Mouse (Mus musculus): Measurements from ENCODE around the gene Arhgap45. TPM values are rescaled to one million over a fixed set of nuclear protein-coding genes. Genes with fewer than 3 reads are reported as not detected.
A peak's percentile ranks its signal among the peaks of the same experiment; 100 is the strongest.

Arhgap45 gene
- polyA plus RNA-seq, 2 experiments, result 7.9 to 20.9 TPM

DNA sequence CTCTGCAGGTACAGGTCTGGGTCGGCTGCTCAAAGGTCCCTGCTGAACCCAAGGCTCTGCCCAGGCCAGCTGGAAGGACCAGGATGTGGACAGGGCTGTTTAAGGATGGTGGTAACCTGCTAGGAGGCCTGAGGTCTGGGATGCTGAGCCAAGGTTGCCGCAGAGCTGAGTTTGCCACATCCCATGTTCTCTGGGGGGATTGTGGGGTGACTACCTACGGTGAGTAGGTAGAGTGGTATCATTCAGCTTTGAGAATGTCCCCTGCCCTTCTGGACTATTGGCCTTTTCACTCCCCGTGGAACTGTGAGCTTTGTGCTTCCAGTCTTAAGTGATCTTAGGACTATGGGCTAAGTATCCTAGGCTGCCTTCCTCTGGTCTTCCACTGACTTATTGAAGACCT lies 40.1 kb downstream of the Arhgap45 start:
- H3K36me3 ChIP-seq (replicated peaks; ENCODE audit: control insufficient read depth, insufficient read depth, low read depth), result peaks cover 34% of the 10 kb centered on the region
- 81% methylated on average over 4 of the region's 4 CpGs for WGBS (ENCODE audit: insufficient replicate concordance)
- H3K4me3 ChIP-seq (ENCODE audit: insufficient read depth in 1 of 2, low read depth in 2 of 2, low read length in 2 of 2), result no peak overlapping the region
- no peaks in the 10 kb centered on the region for H3K27me3 ChIP-seq (ENCODE audit: control insufficient read depth, insufficient read depth, low read length)
- H3K27ac ChIP-seq, result no peak overlapping the region
- ATAC-seq (ENCODE audit: insufficient read depth) (no peak), DNase-seq (ENCODE audit: low read depth in 3 of 3, low spot score in 3 of 3) (no peak)
- peaks cover 21 to 23% of the 10 kb centered on the region in 2 experiments for H3K4me1 ChIP-seq (replicated peaks; ENCODE audit: control insufficient read depth in 2 of 2, insufficient read depth in 2 of 2, low read length in 1 of 2)
- no peak overlapping the region for H3K9ac ChIP-seq (replicated peaks)
- TF ChIP-seq CTCF (IDR thresholded peaks at IDR 0.05; ENCODE audit: low read depth) (no peak), EP300 (IDR thresholded peaks at IDR 0.05; ENCODE audit: low read depth) (no peak)
- H3K9me3 ChIP-seq (ENCODE audit: control insufficient read depth, low read length), result no peaks in the 10 kb centered on the region
- H3K4me2 ChIP-seq (ENCODE audit: low read depth), result no peak overlapping the region

DNA sequence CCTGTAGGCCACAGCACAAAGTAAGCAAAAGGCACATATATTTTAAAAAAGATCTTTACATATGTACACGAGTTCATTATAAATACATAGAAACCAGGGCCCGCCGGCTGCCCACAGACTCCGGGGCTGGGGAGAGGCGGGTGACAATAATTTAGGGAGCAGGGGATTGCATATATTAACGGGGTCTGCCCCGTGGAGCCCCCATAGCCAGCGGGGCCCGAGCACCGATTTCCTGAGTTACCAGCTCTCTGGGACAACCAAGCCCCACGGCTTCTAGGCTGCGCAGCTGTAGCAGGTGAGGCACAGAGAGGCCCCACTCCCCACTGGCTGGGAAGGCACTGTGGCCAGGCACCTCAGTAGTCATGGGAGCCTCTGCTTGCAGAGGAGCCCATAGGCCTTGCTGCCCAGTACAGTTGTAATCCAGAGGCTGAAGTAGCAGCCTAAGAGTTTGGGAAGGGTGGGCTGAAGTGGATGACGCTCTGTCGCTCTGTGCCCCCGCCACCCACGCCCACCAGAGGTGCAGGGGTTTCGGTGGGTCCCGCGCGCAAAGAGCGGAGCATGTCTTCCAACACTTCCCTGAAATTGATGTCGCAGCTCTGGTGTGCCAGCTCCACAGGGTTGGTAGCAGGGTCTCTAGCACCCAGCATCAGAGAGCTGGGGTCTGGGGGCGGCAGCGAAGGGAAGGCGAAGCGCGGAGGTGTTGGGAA lies 40.7 kb downstream of the Arhgap45 start:
- Histone ChIP-seq H3K27me3 (ENCODE audit: control insufficient read depth, insufficient read depth, low read length) (no peaks in the 10 kb centered on the region), H3K9me3 (ENCODE audit: control insufficient read depth, low read length) (no peaks in the 10 kb centered on the region), H3K27ac (no peak overlapping the region), H3K9ac (replicated peaks) (no peak overlapping the region), H3K4me2 (ENCODE audit: low read depth) (no peak overlapping the region), H3K36me3 (replicated peaks; ENCODE audit: control insufficient read depth, insufficient read depth, low read depth) (peaks cover 37% of the 10 kb centered on the region), H3K4me3 (ENCODE audit: insufficient read depth in 1 of 2, low read depth in 2 of 2, low read length in 2 of 2) (no peak overlapping the region), H3K4me1 (replicated peaks; ENCODE audit: control insufficient read depth in 2 of 2, insufficient read depth in 2 of 2, low read length in 1 of 2) (peaks cover 18% of the 10 kb centered on the region in 2 experiments)
- DNase-seq (ENCODE audit: low read depth in 3 of 3, low spot score in 3 of 3) (no peak), ATAC-seq (ENCODE audit: insufficient read depth) (no peak)
- 90% methylated on average over 27 of the region's 27 CpGs for WGBS (ENCODE audit: insufficient replicate concordance)
- no peak for TF ChIP-seq EP300 (IDR thresholded peaks at IDR 0.05; ENCODE audit: low read depth)
- no peak for TF ChIP-seq CTCF (IDR thresholded peaks at IDR 0.05; ENCODE audit: low read depth)

DNA sequence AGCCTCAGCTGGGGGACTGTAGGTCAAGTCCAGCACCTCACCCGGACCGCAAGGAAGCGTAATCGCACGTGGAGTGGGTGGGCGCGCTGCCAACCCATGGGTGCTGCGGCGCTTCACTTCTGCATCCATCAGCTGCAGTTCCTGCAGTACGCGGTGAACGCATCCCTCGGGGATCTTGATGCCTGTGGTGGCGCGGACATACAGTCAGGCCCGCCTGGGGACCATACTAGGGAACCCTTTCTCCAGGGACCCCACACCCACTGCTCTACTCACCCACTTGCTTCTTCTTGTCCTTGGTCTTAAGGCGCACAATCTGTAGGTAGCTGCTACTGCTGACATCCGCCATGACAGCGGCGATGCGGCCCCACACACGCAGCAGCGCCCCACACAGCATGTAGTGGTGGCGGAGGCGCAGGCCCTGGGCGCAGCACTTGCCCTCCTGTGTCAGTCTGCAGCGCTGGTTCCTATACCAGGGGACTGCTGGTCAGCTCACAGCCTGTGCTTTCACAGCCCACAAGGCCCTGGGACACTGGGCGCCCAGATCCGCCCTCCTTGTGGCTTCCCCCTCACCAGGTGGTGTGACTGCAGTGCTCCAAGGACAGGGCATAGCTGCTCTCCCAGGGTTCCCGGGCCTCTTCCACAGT lies 41.4 kb downstream of the Arhgap45 start:
- H3K4me1 ChIP-seq (replicated peaks; ENCODE audit: control insufficient read depth in 2 of 2, insufficient read depth in 2 of 2, low read length in 1 of 2), result peaks cover 11% of the 10 kb centered on the region in 2 experiments
- WGBS (ENCODE audit: insufficient replicate concordance), result 85% methylated on average over 30 of the region's 30 CpGs
- H3K9me3 ChIP-seq (ENCODE audit: control insufficient read depth, low read length), result no peaks in the 10 kb centered on the region

DNA sequence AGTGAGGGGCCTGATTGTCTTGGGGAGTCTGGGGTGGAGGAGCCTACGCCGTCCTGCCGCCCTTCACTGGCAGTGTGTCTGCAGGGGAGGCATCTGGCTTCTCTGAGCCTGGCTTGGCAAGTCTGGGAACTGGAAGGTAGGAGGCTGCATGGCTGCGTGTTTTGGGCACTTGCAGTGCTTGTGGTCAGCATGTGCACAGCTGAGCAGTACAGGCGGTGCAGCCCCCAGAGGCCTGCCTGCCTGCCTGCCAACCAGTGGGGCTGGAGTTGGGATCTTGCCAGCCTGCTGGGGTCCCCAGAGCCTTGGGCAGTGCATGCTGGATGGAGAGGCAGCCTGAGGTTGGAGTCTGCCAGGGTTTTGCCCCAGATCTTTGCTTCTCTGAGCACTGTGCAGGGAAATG lies 46.7 kb downstream of the Arhgap45 start:
- Histone ChIP-seq H3K4me1 (replicated peaks; ENCODE audit: control insufficient read depth in 2 of 2, insufficient read depth in 2 of 2, low read length in 1 of 2) (no peaks in the 10 kb centered on the region), H3K36me3 (replicated peaks; ENCODE audit: control insufficient read depth, insufficient read depth, low read depth) (peaks cover 32% of the 10 kb centered on the region), H3K4me3 (ENCODE audit: insufficient read depth in 1 of 2, low read depth in 2 of 2, low read length in 2 of 2) (no peak overlapping the region), H3K27me3 (ENCODE audit: control insufficient read depth, insufficient read depth, low read length) (no peaks in the 10 kb centered on the region), H3K9me3 (ENCODE audit: control insufficient read depth, low read length) (no peaks in the 10 kb centered on the region), H3K27ac (no peak overlapping the region), H3K9ac (replicated peaks) (no peak overlapping the region), H3K4me2 (ENCODE audit: low read depth) (no peak overlapping the region)
- 92% methylated on average over 5 of the region's 5 CpGs for WGBS (ENCODE audit: insufficient replicate concordance)
- ATAC-seq (ENCODE audit: insufficient read depth) (no peak), DNase-seq (ENCODE audit: low read depth in 3 of 3, low spot score in 3 of 3) (no peak)
- TF ChIP-seq EP300 (IDR thresholded peaks at IDR 0.05; ENCODE audit: low read depth) (no peak), CTCF (IDR thresholded peaks at IDR 0.05; ENCODE audit: low read depth) (no peak)

More for the DNA sequence above, 41.4 kb downstream of the Arhgap45 start:
- Histone ChIP-seq H3K36me3 (replicated peaks; ENCODE audit: control insufficient read depth, insufficient read depth, low read depth) (peaks cover 42% of the 10 kb centered on the region), H3K27ac (no peak overlapping the region), H3K4me2 (ENCODE audit: low read depth) (no peak overlapping the region), H3K27me3 (ENCODE audit: control insufficient read depth, insufficient read depth, low read length) (no peaks in the 10 kb centered on the region), H3K4me3 (ENCODE audit: insufficient read depth in 1 of 2, low read depth in 2 of 2, low read length in 2 of 2) (no peak overlapping the region), H3K9ac (replicated peaks) (no peak overlapping the region)
- TF ChIP-seq CTCF (IDR thresholded peaks at IDR 0.05; ENCODE audit: low read depth) (no peak), EP300 (IDR thresholded peaks at IDR 0.05; ENCODE audit: low read depth) (no peak)
- ATAC-seq (ENCODE audit: insufficient read depth) (no peak), DNase-seq (ENCODE audit: low read depth in 3 of 3, low spot score in 3 of 3) (no peak)

DNA sequence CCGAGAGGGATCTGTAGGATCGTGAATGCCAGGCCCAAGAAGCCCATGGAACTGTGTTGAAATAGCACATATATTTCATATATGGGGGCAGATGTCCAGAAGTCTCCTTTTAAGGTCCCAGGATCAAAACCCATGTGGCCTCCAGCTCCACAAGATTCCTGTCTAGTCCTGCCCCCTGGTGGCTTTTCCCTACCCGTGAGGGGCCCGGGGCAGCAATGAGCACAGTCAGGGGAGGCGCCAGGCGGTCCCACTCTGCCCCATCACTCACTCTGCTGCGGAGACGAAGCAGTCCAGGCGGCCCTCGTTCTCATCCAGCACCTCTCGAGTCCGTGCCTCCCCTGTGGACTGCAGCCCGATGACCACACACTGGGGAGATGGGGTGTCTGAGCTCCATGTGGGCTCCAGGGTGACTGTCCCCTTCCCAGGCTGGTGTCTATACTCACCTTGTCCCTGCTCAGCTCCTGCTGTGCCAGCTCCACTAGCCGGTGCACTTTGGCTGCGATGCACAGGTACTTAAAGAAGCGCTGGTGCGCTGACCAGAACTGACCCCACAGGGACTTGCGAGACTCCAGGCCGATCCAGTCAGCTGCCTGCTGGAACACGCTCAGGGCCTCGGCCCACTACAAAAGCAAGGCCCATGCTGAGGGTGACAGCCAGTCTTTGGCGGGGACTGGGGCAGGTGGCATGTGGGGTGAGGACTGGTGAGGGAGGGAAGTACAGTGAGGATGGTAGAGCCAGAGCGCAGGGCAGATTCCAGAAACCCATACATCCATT lies 47.6 kb downstream of the Arhgap45 start:
- no peak overlapping the region for H3K4me3 ChIP-seq (ENCODE audit: insufficient read depth in 1 of 2, low read depth in 2 of 2, low read length in 2 of 2)
- H3K9ac ChIP-seq (replicated peaks), result no peak overlapping the region
- H3K27me3 ChIP-seq (ENCODE audit: control insufficient read depth, insufficient read depth, low read length), result no peaks in the 10 kb centered on the region
- H3K27ac ChIP-seq, result no peak overlapping the region
- WGBS (ENCODE audit: insufficient replicate concordance), result 81% methylated on average over 23 of the region's 23 CpGs
- H3K36me3 ChIP-seq (replicated peaks; ENCODE audit: control insufficient read depth, insufficient read depth, low read depth), result peaks cover 29% of the 10 kb centered on the region
- H3K4me2 ChIP-seq (ENCODE audit: low read depth), result no peak overlapping the region
- no peaks in the 10 kb centered on the region for H3K9me3 ChIP-seq (ENCODE audit: control insufficient read depth, low read length)
- ATAC-seq (ENCODE audit: insufficient read depth), result no peak
- TF ChIP-seq CTCF (IDR thresholded peaks at IDR 0.05; ENCODE audit: low read depth) (peak; percentile 43), EP300 (IDR thresholded peaks at IDR 0.05; ENCODE audit: low read depth) (no peak)
- no peaks in the 10 kb centered on the region for H3K4me1 ChIP-seq (replicated peaks; ENCODE audit: control insufficient read depth in 2 of 2, insufficient read depth in 2 of 2, low read length in 1 of 2)
- DNase-seq (ENCODE audit: low read depth in 3 of 3, low spot score in 3 of 3), result no peak

Measured in liver, embryonic 14.5 days (tissue).